Mouse (Mus musculus) heart, adult 2 months (tissue): ENCODE measurements at regions not wholly inside any gene's neighbourhood (a gene's known extent, or its start where the extent isn't known, plus 50 kb on each side); places are given as distances from the start of the nearest gene placed in this dataset.

Experiments used
- CTCF ChIP-seq: fragments of 200-600 bp; IDR thresholded peaks from 2 replicates; pipeline ENCODE4 v1.8.1; 2022; ENCODE audit warnings: antibody characterized with exemption, mild to moderate bottlenecking, moderate library complexity
- EP300 ChIP-seq: fragments of 200-500 bp; IDR thresholded peaks from 2 replicates; pipeline ENCODE4 v1.6.1; 2011; ENCODE audit warnings: low read depth, low read length, control low read depth; ENCODE audit not compliant: insufficient read depth
- POLR2A ChIP-seq: fragments of 200-500 bp; IDR thresholded peaks from 2 replicates; pipeline ENCODE4 v1.6.1; 2011; ENCODE audit warnings: mild to moderate bottlenecking, low read depth, low read length, control low read depth; ENCODE audit not compliant: insufficient read depth

DNA sequence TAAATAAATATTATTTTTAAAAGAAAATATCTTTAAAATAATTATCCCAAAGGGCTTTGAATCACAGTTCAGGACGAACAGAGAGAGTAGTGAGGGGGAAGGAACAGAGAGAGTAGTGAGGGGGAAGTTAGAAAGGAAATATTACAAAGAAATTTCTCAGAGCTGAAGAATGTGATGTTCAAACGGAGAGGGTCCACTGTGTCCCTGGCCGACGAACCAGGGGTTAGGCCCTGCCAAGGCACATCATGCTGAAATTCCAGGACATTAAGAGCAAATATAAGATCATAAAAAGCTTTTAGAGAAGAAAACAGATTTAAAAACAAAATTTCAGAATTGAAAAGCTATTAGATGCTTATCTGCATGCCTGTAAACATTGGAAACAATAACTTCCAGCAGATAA is 61.6 kb downstream of the Skor1 start:
- TF ChIP-seq POLR2A (no peak), CTCF (no peak), EP300 (no peak)
